Mouse (Mus musculus): ENCODE data around the gene Cd82. TPM values are rescaled to one million over a fixed set of nuclear protein-coding genes. Genes with fewer than 3 reads are reported as not detected.

Gene Cd82
- total and polyA plus RNA-seq, 2 experiments from 2014 or later: 14.8 to 15.4 TPM

- Histone ChIP-seq H3K9ac (replicated peaks; ENCODE audit: low read depth, low read length) (no peak overlapping the region), H3K4me1 (ENCODE audit: control insufficient read depth, insufficient read depth) (no peaks in the 10 kb centered on the region), H3K27me3 (ENCODE audit: control insufficient read depth, insufficient read depth, low read length) (peaks cover 34% of the 10 kb centered on the region; the same call in 1 of the 2 replicates), H3K4me2 (ENCODE audit: low read depth, low read length) (no peak overlapping the region), H3K4me3 (ENCODE audit: low read depth, low read length) (no peak overlapping the region), H3K9me3 (replicated peaks; ENCODE audit: control insufficient read depth, low read length) (no peaks in the 10 kb centered on the region), H3K36me3 (replicated peaks; ENCODE audit: control insufficient read depth, insufficient read depth, low read length) (no peaks in the 10 kb centered on the region), H3K27ac (ENCODE audit: low read depth) (no peak overlapping the region)
- no peak for TF ChIP-seq EP300 (IDR thresholded peaks at IDR 0.05; ENCODE audit: low read depth)
- TF ChIP-seq CTCF (IDR thresholded peaks at IDR 0.05; ENCODE audit: low read depth): no peak
- WGBS: 29% methylated on average over 19 of the region's 19 CpGs
- DNase-seq (ENCODE audit: low spot score) (no peak), ATAC-seq (ENCODE audit: insufficient read depth, low read depth) (no peak)
Observed at GRCm38 (mm10) chr2:93488911-93489587, 26.1 kb upstream of the Cd82 start.

GRCm38 (mm10) chr2:93485459-93485858 lies 22.5 kb upstream of the Cd82 start:
- Histone ChIP-seq H3K27ac (ENCODE audit: low read depth) (no peak overlapping the region), H3K36me3 (replicated peaks; ENCODE audit: control insufficient read depth, insufficient read depth, low read length) (no peaks in the 10 kb centered on the region), H3K4me3 (ENCODE audit: low read depth, low read length) (no peak overlapping the region), H3K9ac (replicated peaks; ENCODE audit: low read depth, low read length) (no peak overlapping the region), H3K9me3 (replicated peaks; ENCODE audit: control insufficient read depth, low read length) (no peaks in the 10 kb centered on the region), H3K4me1 (ENCODE audit: control insufficient read depth, insufficient read depth) (no peaks in the 10 kb centered on the region), H3K4me2 (ENCODE audit: low read depth, low read length) (no peak overlapping the region), H3K27me3 (ENCODE audit: control insufficient read depth, insufficient read depth, low read length) (peaks cover 39% of the 10 kb centered on the region; the same call in 1 of the 2 replicates)
- WGBS: 36% methylated on average over 9 of the region's 9 CpGs
- TF ChIP-seq EP300 (IDR thresholded peaks at IDR 0.05; ENCODE audit: low read depth): no peak
- no peak for TF ChIP-seq CTCF (IDR thresholded peaks at IDR 0.05; ENCODE audit: low read depth)
- ATAC-seq (ENCODE audit: insufficient read depth, low read depth) (no peak), DNase-seq (ENCODE audit: low spot score) (no peak)

GRCm38 (mm10) chr2:93482036-93482644 lies 19.2 kb upstream of the Cd82 start:
- Histone ChIP-seq H3K4me2 (ENCODE audit: low read depth, low read length) (no peak overlapping the region), H3K27me3 (ENCODE audit: control insufficient read depth, insufficient read depth, low read length) (peaks cover 12% of the 10 kb centered on the region), H3K4me3 (ENCODE audit: low read depth, low read length) (no peak overlapping the region), H3K4me1 (ENCODE audit: control insufficient read depth, insufficient read depth) (no peaks in the 10 kb centered on the region), H3K9ac (replicated peaks; ENCODE audit: low read depth, low read length) (no peak overlapping the region), H3K9me3 (replicated peaks; ENCODE audit: control insufficient read depth, low read length) (no peaks in the 10 kb centered on the region), H3K36me3 (replicated peaks; ENCODE audit: control insufficient read depth, insufficient read depth, low read length) (no peaks in the 10 kb centered on the region), H3K27ac (ENCODE audit: low read depth) (no peak overlapping the region)
- WGBS: 54% methylated on average over 6 of the region's 6 CpGs
- ATAC-seq (ENCODE audit: insufficient read depth, low read depth): no peak
- no peak for DNase-seq (ENCODE audit: low spot score)
- TF ChIP-seq CTCF (IDR thresholded peaks at IDR 0.05; ENCODE audit: low read depth) (no peak), EP300 (IDR thresholded peaks at IDR 0.05; ENCODE audit: low read depth) (no peak)

GRCm38 (mm10) chr2:93478744-93479143 lies 15.8 kb upstream of the Cd82 start:
- Histone ChIP-seq H3K36me3 (replicated peaks; ENCODE audit: control insufficient read depth, insufficient read depth, low read length) (no peaks in the 10 kb centered on the region), H3K27me3 (ENCODE audit: control insufficient read depth, insufficient read depth, low read length) (peaks cover 25% of the 10 kb centered on the region), H3K9me3 (replicated peaks; ENCODE audit: control insufficient read depth, low read length) (no peaks in the 10 kb centered on the region), H3K4me3 (ENCODE audit: low read depth, low read length) (no peak overlapping the region), H3K9ac (replicated peaks; ENCODE audit: low read depth, low read length) (no peak overlapping the region), H3K4me2 (ENCODE audit: low read depth, low read length) (no peak overlapping the region), H3K4me1 (ENCODE audit: control insufficient read depth, insufficient read depth) (no peaks in the 10 kb centered on the region), H3K27ac (ENCODE audit: low read depth) (no peak overlapping the region)
- DNase-seq (ENCODE audit: low spot score): no peak
- no peak for ATAC-seq (ENCODE audit: insufficient read depth, low read depth)
- TF ChIP-seq EP300 (IDR thresholded peaks at IDR 0.05; ENCODE audit: low read depth): no peak
- 69% methylated on average over 5 of the region's 5 CpGs for WGBS

GRCm38 (mm10) chr2:93477519-93477918 lies 14.6 kb upstream of the Cd82 start:
- TF ChIP-seq EP300 (IDR thresholded peaks at IDR 0.05; ENCODE audit: low read depth) (no peak), CTCF (IDR thresholded peaks at IDR 0.05; ENCODE audit: low read depth) (peak; percentile 87)
- H3K27me3 ChIP-seq (ENCODE audit: control insufficient read depth, insufficient read depth, low read length): peaks cover 20% of the 10 kb centered on the region
- no peak overlapping the region for H3K4me3 ChIP-seq (ENCODE audit: low read depth, low read length)
- no peaks in the 10 kb centered on the region for H3K4me1 ChIP-seq (ENCODE audit: control insufficient read depth, insufficient read depth)
- no peaks in the 10 kb centered on the region for H3K36me3 ChIP-seq (replicated peaks; ENCODE audit: control insufficient read depth, insufficient read depth, low read length)
- H3K9me3 ChIP-seq (replicated peaks; ENCODE audit: control insufficient read depth, low read length): no peaks in the 10 kb centered on the region
- H3K4me2 ChIP-seq (ENCODE audit: low read depth, low read length): no peak overlapping the region
- no peak overlapping the region for H3K9ac ChIP-seq (replicated peaks; ENCODE audit: low read depth, low read length)
- 39% methylated on average over 7 of the region's 7 CpGs for WGBS
- no peak overlapping the region for H3K27ac ChIP-seq (ENCODE audit: low read depth)
- DNase-seq (ENCODE audit: low spot score) (no peak), ATAC-seq (ENCODE audit: insufficient read depth, low read depth) (no peak)
